Mouse (Mus musculus) layer of hippocampus, adult 18-20 months (tissue): Measurements from ENCODE around the gene Trnp1. TPM values are rescaled to one million over a fixed set of nuclear protein-coding genes. Genes with fewer than 3 reads are reported as not detected.
"Not testable (repeated sequence)": the region's sequence is repeated elsewhere in the genome, so short reads cannot be mapped to it uniquely, and the experiment has no call there.

Experiments used
- DNase-seq, 2 experiments: peaks; one replicate each; pipeline ENCODE4 v3.0.0; 2022; ENCODE audit warnings: low spot score in 2 of 2
- long read RNA-seq: library from polyadenylated mRNA; stranded (forward); transcript quantifications from one replicate; pipeline ENCODE4 v2.0.0, GENCODE M21; 2021
- total RNA-seq, 2 experiments: library from RNA; stranded (reverse); gene quantifications; 2 replicates each; pipeline ENCODE4 v1.2.3; 2021

Gene Trnp1
- 100 to 1,000 TPM; 178 to 179 TPM for total RNA-seq
- long read RNA-seq, transcript Trnp1-201 (3 exons, 687 nt): minor isoform, 5 of 157 reads
- long read RNA-seq, transcript Trnp1-202 (2 exons, 1,654 nt): major isoform, 148 of 157 reads
- long read RNA-seq, partial matches to known transcripts: 0 of 157 reads
- long read RNA-seq, other reads (novel, unspliced or antisense): 4 of 157 reads

DNA sequence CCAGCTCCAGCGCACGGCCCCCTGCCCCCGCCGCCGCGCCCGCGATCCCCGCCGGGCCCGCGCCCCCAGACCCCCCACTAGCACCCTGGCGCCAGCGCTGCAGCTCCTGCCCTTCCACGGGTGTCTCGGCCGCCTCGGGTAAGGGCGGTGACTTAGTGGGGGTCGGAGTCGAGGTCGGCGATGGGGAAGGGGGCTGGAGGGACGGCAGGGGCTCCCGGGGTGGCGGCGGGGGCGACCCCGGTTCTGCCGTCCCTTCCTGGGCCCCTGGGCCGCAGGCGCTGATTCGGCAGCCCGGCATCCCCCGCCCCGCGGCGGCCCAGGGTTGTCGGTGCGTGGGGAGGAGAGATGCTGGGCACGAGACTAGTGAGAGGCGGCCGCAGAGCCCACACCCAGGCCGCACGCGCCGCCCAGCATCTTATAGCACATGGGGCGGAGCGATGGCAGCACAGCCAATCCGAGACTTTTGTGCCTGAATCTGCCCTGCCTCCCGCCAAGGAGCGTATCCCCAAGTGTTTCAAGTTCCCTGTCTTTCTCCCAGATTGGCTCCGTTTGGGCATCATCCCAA lies at the start of gene Trnp1:
Trnp1 (minus strand) TSS at position 391 of the 565 bp plus-strand sequence.
- peak; percentile 85 to 88 for DNase-seq

DNA sequence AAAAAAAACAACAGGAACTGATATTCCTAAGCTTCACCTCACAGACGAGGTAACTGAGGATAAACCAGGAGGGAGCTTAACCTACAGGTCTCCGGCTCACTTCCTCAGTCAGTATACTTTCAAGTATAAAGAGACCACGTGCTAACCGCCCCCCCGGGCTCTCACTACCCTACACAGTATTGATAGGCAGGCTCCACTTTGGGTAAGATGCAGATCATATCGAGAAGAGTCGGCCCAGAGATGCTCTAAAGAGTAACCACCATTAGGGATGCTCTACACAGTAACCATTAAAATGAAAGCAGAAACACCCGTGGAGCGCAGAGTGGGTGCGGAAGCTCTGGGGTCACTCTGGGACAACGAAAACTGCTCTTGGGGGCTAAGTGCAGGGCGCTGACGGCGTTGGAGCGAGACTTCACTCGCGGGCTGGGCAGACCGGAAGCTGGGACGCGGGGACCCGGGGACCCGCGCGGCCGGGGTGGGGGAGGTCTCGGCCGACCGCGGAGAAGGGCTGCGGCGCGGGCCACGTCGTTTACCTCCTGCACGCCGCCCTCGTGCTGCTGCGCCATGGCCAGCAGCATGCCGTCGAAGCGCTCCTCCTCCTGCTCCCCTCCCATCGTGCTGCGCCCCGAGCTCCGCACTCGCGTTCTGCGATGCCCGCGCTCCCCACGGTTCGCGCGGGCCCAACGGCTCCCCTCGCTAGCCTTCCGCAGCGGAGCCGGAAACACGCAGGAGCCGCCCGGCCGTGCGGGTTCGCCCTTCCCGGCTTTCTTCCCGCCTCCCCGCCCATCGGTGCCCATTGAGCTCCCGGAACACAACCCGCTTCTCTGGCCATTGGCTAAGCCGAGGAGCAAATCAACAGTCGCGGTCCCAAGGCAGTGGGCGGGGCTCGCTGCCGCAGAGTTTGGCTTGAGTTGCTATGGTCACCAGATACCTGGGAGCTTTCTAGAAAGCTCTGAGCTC lies 47.2 kb upstream of the Trnp1 start, which contains the start of gene Nudc:
Nudc (minus strand) TSS at position 725 of the 960 bp plus-strand sequence.
- DNase-seq: peak; percentile 97

DNA sequence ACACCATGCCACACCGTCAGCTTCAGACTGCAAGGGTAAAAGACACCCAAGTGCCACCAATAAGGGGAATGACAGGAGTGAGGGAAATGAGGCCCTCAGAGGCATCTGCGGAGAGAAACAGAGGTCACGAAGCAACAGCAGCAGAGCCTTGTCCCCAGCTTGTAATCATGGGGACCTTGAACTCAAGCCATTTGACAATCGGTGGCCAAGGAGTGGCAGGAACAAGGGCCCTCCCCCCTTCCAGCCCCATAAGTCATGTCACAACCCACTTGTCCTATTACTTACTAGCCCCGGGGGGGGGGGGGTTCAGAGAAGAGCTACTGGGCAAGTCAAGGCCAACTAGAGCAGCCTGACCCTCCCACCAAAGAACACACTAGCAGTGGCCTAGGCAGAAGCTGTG lies 38.3 kb upstream of the Trnp1 start:
- no peak for DNase-seq

DNA sequence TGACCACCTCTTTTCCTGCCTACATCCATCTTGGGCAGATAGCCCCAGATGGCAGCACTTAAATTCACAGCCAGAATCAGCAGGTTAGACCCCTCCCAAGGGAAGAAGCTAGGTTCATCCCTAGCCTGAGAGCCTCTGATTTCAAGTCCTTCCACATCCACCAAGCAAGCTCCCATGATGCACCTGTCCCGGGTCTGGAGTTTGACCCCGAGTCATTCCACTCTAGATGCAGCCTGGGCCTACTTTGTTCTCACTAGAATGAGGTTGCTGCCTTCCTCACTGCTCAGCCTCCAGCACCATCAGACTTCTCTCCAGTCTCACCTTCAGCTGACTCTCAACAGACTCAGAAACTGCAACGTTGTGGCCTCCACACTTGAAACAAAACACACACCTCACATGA lies 37.7 kb upstream of the Trnp1 start:
- no peak for DNase-seq

DNA sequence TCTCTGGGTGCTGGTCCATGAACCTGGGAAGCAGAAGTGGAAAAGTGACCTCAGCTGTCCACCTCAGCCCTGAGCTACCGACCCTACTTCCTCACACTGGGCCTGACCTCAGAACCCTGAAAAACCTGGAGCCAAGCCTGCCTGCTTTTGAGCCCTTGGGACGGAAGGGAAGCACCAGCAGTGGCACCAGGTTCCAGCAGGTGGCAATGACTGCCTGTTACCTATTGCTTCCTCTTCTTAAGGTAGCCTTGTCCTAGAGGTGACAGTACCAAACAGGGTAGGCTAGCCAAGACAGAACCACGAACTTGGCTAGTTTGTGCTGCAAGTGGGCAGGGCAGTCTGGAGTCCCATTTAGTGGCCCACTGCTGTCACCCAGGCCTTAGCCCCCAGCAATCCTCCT lies 34.4 kb upstream of the Trnp1 start:
- DNase-seq: no peak

DNA sequence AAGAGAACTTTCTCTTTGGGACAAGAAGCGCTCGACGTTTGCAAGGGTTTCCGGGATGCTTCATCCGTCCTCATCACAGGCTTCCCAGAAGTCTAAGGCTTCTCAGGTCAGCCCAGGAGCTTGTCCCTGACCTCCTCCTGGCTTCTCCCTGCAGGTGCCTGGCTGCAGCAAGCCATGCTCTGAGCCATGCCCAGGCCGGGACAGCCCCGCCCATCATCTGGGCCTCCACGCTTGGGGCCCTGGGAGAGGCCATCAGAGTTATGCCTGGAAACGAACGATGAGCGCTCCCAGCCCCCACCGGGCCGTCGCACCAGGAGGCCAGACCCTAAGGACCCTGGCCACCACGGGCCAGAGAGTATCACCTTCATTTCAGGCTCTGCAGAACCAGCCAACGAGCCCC lies 29.4 kb upstream of the Trnp1 start:
- DNase-seq: no peak

DNA sequence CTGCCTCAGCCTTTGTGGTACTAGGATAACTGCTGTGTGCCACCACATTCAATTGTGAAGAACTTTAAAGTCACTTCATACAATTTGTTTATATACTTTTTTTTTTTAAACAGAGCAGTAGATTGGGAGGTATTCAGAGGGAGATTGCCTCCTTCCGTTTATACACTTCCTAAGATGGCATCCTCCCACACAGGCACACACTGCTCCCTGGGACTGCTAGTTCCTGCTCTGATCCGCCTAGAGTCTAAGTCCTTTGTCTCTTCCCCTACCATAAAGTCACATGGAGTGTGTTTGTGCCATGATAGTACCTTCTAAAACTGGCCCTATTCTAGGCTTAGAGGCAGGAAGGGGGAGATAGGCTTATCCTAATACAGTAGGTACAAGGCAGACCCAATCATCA lies 23.2 kb upstream of the Trnp1 start:
- no peak for DNase-seq

DNA sequence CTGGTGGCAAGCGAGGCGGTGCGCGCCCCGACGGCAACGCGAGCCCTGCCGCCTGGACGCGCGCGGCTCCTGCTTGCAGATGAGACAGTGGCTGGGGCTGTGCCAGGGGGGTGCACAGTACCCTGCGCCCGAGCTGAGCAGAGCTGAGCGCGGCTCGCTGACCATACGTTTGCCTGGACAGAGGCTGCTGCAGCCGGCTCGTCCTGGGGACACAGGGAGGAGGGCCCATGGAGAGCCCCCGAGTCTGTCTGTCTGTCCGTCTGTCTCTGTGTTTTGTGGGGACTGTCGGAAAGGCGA lies 21.0 kb upstream of the Trnp1 start:
- DNase-seq: no peak

DNA sequence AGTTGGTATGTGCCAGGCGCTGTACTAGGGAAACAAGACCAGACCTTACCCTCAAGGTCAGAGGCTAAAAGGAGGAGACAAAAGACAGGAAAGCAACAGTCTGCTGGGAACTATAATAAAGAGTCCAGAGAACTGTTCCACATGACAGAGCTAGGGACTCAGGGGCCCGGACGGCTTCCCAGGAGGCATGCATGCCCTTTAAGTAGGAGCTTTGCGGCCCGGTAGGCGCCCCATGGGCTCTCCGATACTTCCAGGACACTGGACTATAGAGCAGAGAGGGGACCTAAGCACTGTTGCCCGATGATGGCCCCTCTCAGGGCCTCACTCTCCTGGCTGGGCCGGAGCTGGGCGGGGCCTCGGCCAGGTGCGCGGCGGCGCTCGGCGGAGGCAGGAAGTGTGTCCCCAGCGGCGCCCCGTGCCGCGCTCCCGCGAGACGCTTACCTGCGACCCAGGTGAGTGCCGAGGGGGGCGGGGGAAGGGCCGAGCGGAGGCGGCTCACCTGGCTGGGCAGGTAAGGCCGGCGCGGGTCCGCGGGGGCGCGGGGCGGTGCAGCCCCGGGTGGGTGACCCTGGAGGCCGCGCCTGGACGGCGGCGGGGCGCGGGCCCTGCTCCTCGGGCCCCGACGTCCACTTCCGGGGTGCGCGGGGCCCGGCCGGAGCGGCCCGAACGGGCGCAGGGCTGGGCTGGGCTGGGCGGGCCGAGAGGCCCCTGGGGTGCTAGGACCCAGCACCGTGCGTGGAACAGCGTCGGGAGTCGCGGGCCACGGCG lies 20.4 kb upstream of the Trnp1 start, which contains the start of gene Kdf1:
Kdf1 (plus strand) TSS at position 363 of the 768 bp plus-strand sequence.
- DNase-seq: no peak

DNA sequence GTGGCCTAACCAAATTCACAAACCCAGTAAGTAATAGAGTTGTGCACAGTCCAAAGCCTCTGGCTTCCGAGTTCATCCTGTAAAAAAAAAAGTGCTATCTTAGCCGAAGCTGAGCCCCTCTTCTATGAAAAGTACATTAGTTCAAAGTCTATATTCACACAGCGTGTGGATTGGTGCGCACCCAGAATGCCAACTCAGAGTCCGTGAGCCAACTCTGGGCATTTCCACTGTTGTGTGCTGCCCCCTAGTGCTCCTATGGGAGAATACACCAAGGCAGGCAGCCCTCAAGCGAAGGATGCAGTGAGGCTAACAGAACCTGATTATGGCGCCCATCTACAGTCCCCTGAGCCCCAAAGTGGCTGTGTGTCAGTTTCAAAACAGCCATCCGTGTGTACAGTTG lies 14.6 kb upstream of the Trnp1 start:
- peak; percentile 64 to 89 for DNase-seq

DNA sequence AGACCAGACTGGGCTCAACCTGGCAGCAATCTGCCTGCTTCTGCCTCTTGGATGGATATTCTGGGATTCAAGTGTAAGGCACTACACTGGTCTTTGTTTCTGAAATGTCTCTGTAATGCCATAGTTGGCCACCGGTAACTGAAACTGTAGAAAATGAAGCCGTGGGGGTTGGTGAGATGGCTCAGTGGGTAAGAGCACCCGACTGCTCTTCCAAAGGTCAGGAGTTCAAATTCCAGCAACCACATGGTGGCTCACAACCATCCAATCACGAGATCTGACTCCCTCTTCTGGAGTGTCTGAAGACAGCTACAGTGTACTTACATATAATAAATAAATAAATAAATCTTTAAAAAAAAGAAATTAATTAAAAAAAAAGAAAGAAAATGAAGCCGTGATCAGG lies 14.2 kb upstream of the Trnp1 start:
- DNase-seq: not testable (repeated sequence)

DNA sequence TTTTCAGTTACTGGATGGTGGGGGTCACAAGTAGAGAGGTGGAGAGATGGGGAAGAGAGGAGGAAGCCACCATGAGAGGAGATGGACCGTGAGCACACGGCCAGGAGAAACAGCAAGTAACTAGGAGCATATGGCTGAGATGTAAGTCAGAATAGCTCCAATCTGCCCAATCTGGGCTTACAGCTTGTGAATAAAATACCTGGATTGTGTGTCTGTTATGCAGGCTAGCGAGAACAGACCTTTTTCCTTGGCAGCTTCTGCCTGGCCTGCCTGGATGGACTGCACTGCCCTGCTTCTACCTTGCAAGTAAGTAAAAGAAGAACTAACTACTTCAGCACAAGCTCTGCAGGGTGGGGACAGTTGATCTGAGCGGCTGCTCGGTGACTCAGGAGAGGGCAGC lies 12.7 kb upstream of the Trnp1 start:
- DNase-seq: no peak

DNA sequence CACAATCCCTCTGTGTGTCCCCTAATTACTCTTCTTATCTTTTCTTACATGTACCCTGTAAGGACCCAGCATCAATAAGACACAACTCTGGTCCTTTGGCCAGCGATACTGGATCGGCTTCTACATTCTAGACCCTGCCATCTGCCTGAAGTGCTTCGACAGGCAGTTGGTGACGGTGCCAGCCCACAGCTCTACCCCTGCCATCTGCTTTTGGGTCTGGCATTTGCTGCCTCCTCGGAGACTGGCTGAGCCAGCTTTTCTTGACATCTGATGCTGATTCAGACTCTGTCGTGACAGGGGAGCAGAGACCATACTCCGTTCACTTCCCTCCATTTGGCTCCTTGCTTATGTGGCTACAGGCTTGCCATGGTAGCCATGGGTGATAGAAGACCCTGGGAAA lies 10.6 kb upstream of the Trnp1 start:
- DNase-seq: peak; percentile 80 to 86

DNA sequence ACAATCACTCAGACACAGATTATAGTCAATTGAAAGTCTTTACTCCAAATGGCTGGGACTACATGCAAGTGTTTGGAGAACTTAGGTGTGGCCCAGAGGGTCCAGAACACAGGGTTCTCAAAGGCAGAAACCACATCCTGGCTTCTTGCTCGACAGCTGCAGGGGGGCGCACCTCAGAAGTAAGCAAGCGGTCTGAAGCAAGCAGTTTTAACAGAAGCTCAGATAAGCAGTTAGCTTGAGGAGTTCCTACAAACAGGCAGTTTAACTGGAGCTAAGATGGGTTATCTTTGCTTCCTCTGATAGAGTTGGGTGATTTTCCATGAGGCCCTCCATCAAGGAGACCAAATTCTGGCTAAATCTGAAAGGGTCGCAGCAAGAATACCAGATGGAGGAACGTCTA lies 8.2 kb upstream of the Trnp1 start:
- DNase-seq: no peak

DNA sequence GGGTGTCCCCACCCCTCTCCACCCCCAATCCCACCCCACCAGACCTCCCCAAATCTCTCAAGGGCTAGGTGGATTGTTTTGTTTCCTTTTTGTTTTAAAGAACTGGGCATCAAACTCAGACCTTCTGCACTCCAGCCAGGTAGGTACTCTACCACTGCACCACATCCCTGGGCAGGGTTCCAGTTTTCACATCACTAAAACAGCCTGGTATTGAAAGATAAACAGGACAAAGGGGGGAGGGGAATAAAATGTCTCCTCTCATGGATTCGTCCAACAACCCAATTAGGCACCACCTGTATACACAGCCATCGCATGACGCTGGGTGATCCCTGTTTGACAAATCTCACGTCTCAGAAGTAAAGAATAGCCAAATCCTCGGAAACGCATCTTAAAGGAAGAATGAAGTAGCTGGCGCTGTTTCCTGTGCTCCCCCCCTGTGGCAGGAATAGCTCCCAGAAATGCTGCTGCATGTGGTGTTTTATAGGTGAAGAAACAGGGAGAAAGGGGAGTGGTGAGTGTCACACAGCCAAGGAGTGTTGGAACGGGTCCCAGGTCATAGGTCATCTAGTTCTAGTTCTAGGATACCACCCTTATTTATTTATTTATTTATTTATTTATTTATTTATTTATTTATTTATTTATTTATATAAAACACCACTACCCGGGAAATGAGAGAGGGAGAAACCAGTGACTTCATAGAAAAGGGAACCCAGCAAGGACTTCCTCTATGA lies 6.6 kb upstream of the Trnp1 start:
- DNase-seq: no peak

DNA sequence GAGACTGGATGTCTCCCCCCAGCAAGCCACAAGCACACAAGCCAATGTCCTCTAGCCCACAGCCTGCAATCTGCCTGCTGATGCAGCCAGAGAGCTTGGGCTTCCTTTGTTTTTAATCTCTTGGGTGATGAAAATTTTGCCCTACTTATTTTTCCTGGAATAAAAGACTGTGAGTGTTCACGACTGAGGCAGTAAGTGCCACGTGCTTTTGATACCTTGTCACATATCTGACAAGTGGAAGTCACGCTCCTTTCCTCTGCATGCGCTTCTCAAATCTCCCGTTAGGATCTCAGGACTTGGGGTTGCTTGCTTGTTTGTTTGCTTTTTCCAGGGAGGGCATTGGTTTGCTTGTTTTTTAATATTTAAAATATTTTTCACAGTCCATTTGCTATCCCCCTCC lies 6.0 kb upstream of the Trnp1 start:
- DNase-seq: no peak

DNA sequence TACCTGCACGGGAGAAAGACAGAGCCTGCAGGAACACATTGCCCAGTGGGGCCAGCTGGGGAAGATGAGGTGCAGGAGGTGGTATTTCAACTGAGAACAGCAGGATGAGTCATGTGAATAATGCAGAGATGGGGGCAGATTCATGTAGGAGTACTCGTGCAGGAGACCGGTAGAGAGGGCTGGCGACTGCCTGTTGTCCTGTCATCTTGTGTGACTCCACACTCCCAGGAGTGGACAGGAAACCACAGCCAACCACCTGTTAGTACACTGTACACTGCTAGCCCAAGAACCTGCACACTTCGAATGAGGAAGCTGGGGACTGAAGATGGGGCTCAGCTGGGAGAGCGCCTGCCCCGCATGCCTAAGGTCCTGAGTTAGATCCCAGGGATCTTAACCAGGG lies 3.2 kb upstream of the Trnp1 start:
- no peak for DNase-seq

DNA sequence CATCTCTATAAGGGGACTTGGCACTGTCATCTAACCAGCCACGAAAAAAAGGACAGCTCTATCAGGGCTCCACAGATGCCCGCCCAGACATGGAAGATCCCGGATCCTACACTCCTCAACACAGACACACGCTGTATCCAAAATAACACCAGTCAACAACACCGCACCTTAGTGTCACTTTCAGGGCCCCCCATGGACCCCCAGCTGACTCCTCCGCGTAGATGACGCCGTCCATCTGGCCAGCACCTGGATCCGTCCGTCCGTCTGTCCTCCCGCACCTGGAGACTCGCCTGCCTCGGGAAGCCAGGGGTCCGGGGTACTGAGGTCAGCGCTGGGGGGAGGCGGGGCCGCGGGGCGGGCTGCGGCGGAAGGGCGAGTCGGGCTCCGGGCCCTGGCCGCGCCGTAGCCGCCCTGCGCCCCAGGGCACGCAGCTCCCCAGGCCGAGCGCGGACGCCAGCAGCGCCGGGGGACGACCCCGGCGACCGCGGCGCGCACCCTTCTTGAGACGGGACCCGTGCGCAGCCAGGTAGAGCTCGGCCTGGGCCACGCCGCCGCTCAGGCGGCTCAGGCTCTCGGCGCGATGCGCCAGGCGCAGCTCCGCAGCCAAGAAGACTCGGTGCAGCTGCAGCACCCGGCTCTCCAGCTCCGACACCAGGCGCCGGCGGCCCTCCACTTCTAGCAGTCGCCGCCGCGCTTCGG lies 740 bp downstream of the Trnp1 start:
- DNase-seq: no peak

DNA sequence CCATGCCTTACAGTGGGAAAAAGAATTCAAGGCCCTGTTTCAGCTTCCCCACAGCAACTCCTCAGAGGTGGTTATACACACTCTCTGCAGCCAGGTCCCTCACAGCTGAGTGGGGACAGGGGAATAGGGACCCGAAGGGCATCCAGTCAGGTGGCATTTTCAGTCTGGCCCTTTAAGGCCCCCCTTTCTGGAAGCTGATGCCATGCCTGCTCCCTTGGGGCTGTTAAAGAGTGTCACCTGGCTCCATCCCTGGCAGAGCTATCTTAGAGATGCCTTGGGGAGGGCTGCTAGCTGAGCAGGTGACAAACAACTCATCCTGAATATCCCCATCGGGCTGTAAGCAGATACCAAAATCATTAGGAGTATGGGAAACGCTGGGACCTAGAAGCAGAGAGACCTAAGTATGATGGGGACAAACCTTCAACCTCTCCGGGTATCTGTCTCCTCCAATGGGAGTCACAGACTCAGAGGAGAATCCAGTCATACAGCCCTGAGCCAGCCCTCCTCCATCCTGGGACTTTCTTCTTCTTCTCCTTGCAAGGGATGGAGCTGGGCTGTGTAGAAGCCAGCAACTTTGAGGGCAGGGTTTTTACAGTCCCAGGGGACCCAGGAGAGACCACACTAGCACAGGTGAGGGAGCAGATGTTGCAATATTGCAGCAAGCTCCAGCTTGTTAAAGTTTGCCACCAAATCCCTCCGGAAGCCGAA lies 1.5 kb downstream of the Trnp1 start:
- no peak for DNase-seq

DNA sequence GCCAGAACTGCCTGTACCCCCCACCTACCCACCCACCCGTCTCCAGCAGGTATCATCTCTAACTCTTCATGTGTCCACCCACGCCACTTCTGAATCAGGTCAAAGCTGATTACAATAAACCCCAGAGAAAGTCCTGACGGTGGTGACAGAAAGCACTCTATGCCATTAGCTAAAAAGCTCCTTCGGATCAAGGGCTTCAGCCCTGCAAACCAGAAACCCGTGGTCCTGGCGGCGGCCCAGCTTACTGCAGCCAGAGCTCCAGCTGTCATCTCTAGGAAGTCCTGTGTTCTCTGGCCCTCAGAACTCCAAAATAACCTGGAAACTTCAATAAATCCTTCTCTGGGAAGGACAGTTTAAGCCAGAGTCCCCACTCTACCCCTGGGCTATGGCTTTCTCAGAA lies 2.6 kb downstream of the Trnp1 start:
- DNase-seq: no peak
